Mouse (Mus musculus): ENCODE results near the gene Ikbkg. TPM values are rescaled to one million over a fixed set of nuclear protein-coding genes. Genes with fewer than 3 reads are reported as not detected.
"Not testable (repeated sequence)": the region's sequence is repeated elsewhere in the genome, so short reads cannot be mapped to it uniquely, and the experiment has no call there.

Ikbkg gene
- total and polyA plus RNA-seq, 3 experiments: 11.0 to 47.6 (median 39.7) TPM

DNA sequence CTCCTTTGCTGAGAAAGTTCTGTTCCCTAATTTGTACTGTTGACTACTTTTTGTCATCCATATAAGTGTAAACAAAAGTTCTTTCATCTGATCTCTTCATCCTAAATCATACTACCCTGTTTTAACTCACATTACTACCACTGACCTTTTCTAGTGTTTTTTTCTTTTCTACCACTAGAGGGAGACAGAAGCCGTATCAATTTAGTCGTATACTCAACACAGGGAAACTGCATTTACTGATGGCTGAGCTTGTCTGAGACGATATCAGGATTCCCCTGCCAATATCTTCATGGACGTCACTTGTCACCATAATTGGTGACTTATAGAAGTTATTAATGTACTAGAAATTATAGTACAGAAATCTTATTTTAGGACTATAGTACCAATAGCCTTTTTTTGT is 59.7 kb downstream of the Ikbkg start:
- DNase-seq: no peak

DNA sequence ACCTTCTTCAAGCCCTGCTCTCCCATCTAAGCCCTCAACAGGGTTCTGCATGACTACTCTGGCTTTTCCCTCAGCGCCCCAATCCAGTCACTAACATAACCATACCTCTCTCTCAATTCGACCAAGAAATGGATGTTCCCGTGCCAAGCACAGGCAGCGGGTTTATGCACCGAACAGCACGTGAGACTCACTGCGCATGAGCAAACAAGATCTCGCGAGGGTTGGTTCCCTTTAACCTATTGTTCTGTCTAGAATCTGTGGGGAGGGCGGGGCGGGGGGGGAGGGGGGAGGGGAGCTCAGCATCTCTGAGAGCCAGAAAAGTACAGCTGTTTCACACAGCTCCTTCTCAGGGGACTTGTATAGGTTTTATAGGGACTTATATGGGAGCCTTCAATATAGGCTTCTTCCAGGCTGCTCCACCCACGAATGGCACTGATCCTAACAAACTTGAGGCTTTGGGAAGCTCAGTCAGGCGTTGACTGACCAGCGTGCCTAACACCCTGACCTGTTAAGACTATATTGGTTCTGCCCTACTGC is 88.3 kb downstream of the Ikbkg start, which contains the start of gene Gm6880:
Gene Gm6880, minus strand, starts transcription at position 51 of the 537 bp plus-strand sequence.
- intact Hi-C loops (cut with DNase I): not testable (repeated sequence)

More for the DNA sequence above, 59.7 kb downstream of the Ikbkg start:
- H3K27me3 ChIP-seq (ENCODE audit: control insufficient read depth, insufficient read depth, low read length): no peaks in the 10 kb centered on the region
- WGBS: 19% methylated on average over 4 of the region's 4 CpGs
- TF ChIP-seq CTCF (IDR thresholded peaks at IDR 0.05) (peak; percentile 84), EP300 (IDR thresholded peaks at IDR 0.05; ENCODE audit: insufficient read depth, low read depth, low read length) (no peak), POLR2A (IDR thresholded peaks at IDR 0.05; ENCODE audit: insufficient read depth, low read depth, low read length) (no peak)
- no peaks in the 10 kb centered on the region for H3K36me3 ChIP-seq (ENCODE audit: control insufficient read depth, insufficient read depth, low read length)
- intact Hi-C loops (cut with DNase I): no loop called here
- H3K4me3 ChIP-seq: no peak overlapping the region
- no peaks in the 10 kb centered on the region for H3K79me2 ChIP-seq (replicated peaks; ENCODE audit: control insufficient read depth, insufficient read depth, low read length)
- H3K27ac ChIP-seq: no peak overlapping the region
- no peaks in the 10 kb centered on the region for H3K4me1 ChIP-seq (ENCODE audit: control insufficient read depth, insufficient read depth, low read length)
- no peak overlapping the region for H3K9ac ChIP-seq (ENCODE audit: low read depth, low read length)

DNA sequence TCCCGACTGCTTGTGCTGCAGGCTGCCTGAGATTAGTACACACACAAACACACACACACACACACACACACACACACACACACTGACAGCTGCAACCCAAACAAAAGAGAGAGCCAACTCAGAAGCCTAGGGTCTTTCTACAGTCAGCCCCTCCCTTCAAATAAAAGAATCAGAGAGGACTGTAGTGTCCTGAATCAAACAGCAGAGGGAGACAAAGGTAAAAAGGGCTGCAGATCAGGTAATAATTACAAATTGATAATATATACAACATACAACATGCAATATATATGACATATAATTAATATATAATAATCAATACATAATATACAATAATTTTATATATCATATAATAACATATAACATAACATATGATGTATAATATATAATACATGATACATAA is 104.0 kb downstream of the Ikbkg start:
- H3K4me3 ChIP-seq: no peak overlapping the region
- H3K27me3 ChIP-seq (ENCODE audit: control insufficient read depth, insufficient read depth, low read length): no peaks in the 10 kb centered on the region
- H3K27ac ChIP-seq: no peak overlapping the region
- H3K9ac ChIP-seq (ENCODE audit: low read depth, low read length): no peak overlapping the region
- no peaks in the 10 kb centered on the region for H3K79me2 ChIP-seq (replicated peaks; ENCODE audit: control insufficient read depth, insufficient read depth, low read length)
- DNase-seq: no peak
- H3K4me1 ChIP-seq (ENCODE audit: control insufficient read depth, insufficient read depth, low read length): no peaks in the 10 kb centered on the region
- H3K36me3 ChIP-seq (ENCODE audit: control insufficient read depth, insufficient read depth, low read length): no peaks in the 10 kb centered on the region
- no peak for TF ChIP-seq POLR2A (IDR thresholded peaks at IDR 0.05; ENCODE audit: insufficient read depth, low read depth, low read length)
- peak; percentile 48 for TF ChIP-seq CTCF (IDR thresholded peaks at IDR 0.05)
- TF ChIP-seq EP300 (IDR thresholded peaks at IDR 0.05; ENCODE audit: insufficient read depth, low read depth, low read length): no peak
- intact Hi-C loops (cut with DNase I): no loop called here
- WGBS: 55% methylated on average over 1 of the region's 1 CpGs

More for the DNA sequence above, 88.3 kb downstream of the Ikbkg start, which contains the start of gene Gm6880:
- WGBS: 69% methylated on average over 13 of the region's 14 CpGs
- not testable (repeated sequence) for H3K9ac ChIP-seq (ENCODE audit: low read depth, low read length); H3K27me3 ChIP-seq (ENCODE audit: control insufficient read depth, insufficient read depth, low read length); H3K79me2 ChIP-seq (replicated peaks; ENCODE audit: control insufficient read depth, insufficient read depth, low read length); H3K36me3 ChIP-seq (ENCODE audit: control insufficient read depth, insufficient read depth, low read length); H3K4me1 ChIP-seq (ENCODE audit: control insufficient read depth, insufficient read depth, low read length); H3K27ac ChIP-seq; DNase-seq; H3K4me3 ChIP-seq

Other genes with a start within 250 kb of the Ikbkg start
- gene Tex28, start 225.5 kb upstream of the Ikbkg start, total RNA-seq (2021): not detected
- gene Tex28, start 225.5 kb upstream of the Ikbkg start, polyA plus RNA-seq (2012; rRNA removed): not detected in 2 replicates
- gene Tktl1, start 216.0 kb upstream of the Ikbkg start, total RNA-seq (2021): not detected
- not detected in 2 replicates for gene Tktl1, start 216.0 kb upstream of the Ikbkg start, polyA plus RNA-seq (2012; rRNA removed)
- 100 to 1,000 TPM in 1 of 2 experiments, 10 to 100 TPM in 1; 87.4 to 104 TPM for gene Flna, start 143.5 kb upstream of the Ikbkg start, total RNA-seq (2021)
- 218 and 243 TPM in 2 replicates for gene Flna, start 143.5 kb upstream of the Ikbkg start, polyA plus RNA-seq (2012; rRNA removed)
- gene Emd, start 138.6 kb upstream of the Ikbkg start, total RNA-seq (2021): 10 to 100 TPM; 33.8 to 37.6 TPM
- 49.5 and 75.7 TPM in 2 replicates for gene Emd, start 138.6 kb upstream of the Ikbkg start, polyA plus RNA-seq (2012; rRNA removed)
- 100 to 1,000 TPM; 200 to 274 TPM for gene Rpl10, start 122.5 kb upstream of the Ikbkg start, total RNA-seq (2021)
- gene Rpl10, start 122.5 kb upstream of the Ikbkg start, polyA plus RNA-seq (2012; rRNA removed): 593 and 754 TPM in 2 replicates
- gene Taz, start 111.4 kb upstream of the Ikbkg start, total RNA-seq (2021): 10 to 100 TPM; 45.6 to 47.4 TPM
- gene Taz, start 111.4 kb upstream of the Ikbkg start, polyA plus RNA-seq (2012; rRNA removed): 93.5 and 103 TPM in 2 replicates
- gene Dnase1l1, start 111.0 kb upstream of the Ikbkg start, total RNA-seq (2021): 10 to 100 TPM; 15.4 to 19.7 TPM
- gene Dnase1l1, start 111.0 kb upstream of the Ikbkg start, polyA plus RNA-seq (2012; rRNA removed): 21.2 and 33.2 TPM in 2 replicates
- gene Atp6ap1, start 96.2 kb upstream of the Ikbkg start, total RNA-seq (2021): 100 to 1,000 TPM; 131 to 132 TPM
- gene Atp6ap1, start 96.2 kb upstream of the Ikbkg start, polyA plus RNA-seq (2012; rRNA removed): 240 and 378 TPM in 2 replicates
- 10 to 100 TPM; 63.1 to 71.6 TPM for gene Gdi1, start 88.3 kb upstream of the Ikbkg start, total RNA-seq (2021)
- 121 and 191 TPM in 2 replicates for gene Gdi1, start 88.3 kb upstream of the Ikbkg start, polyA plus RNA-seq (2012; rRNA removed)
- 10 to 100 TPM; 24.6 to 24.9 TPM for gene Fam50a, start 80.3 kb upstream of the Ikbkg start, total RNA-seq (2021)
- 7.1 and 10.2 TPM in 2 replicates for gene Fam50a, start 80.3 kb upstream of the Ikbkg start, polyA plus RNA-seq (2012; rRNA removed)
- 1 to 10 TPM in 1 of 2 experiments, under 1 TPM in 1; 0.65 to 1.0 TPM for gene Plxna3, start 64.2 kb upstream of the Ikbkg start, total RNA-seq (2021)
- 4.7 and 5.6 TPM in 2 replicates for gene Plxna3, start 64.2 kb upstream of the Ikbkg start, polyA plus RNA-seq (2012; rRNA removed)
- gene Lage3, start 39.7 kb upstream of the Ikbkg start, total RNA-seq (2021): 10 to 100 TPM; 24.4 to 32.0 TPM
- gene Lage3, start 39.7 kb upstream of the Ikbkg start, polyA plus RNA-seq (2012; rRNA removed): 38.5 and 44.6 TPM in 2 replicates
- gene Ubl4a, start 20.1 kb upstream of the Ikbkg start, total RNA-seq (2021): 10 to 100 TPM; 68.5 to 79.2 TPM
- gene Ubl4a, start 20.1 kb upstream of the Ikbkg start, polyA plus RNA-seq (2012; rRNA removed): 58.1 and 93.7 TPM in 2 replicates
- 1 to 10 TPM; 5.1 to 5.8 TPM for gene Slc10a3, start 19.9 kb upstream of the Ikbkg start, total RNA-seq (2021)
- gene Slc10a3, start 19.9 kb upstream of the Ikbkg start, polyA plus RNA-seq (2012; rRNA removed): 10.4 and 12.6 TPM in 2 replicates
- 10 to 100 TPM; 16.6 to 21.5 TPM for gene Fam3a, start within 50 bp of the Ikbkg start, total RNA-seq (2021)
- 29.8 and 32.4 TPM in 2 replicates for gene Fam3a, start within 50 bp of the Ikbkg start, polyA plus RNA-seq (2012; rRNA removed)
- 1 to 10 TPM; 6.5 to 7.1 TPM for gene G6pdx, start 35.9 kb downstream of the Ikbkg start, total RNA-seq (2021)
- gene G6pdx, start 35.9 kb downstream of the Ikbkg start, polyA plus RNA-seq (2012; rRNA removed): 13.1 and 13.9 TPM in 2 replicates
- not detected for gene Gm6880, start 88.1 kb downstream of the Ikbkg start, total RNA-seq (2021)
- not detected in 2 replicates for gene Gm6880, start 88.1 kb downstream of the Ikbkg start, polyA plus RNA-seq (2012; rRNA removed)
- not detected for gene Olfr1326-ps1, start 181.6 kb downstream of the Ikbkg start, total RNA-seq (2021)
- gene Olfr1326-ps1, start 181.6 kb downstream of the Ikbkg start, polyA plus RNA-seq (2012; rRNA removed): not detected in 2 replicates
- not detected for gene Olfr1325, start 199.4 kb downstream of the Ikbkg start, total RNA-seq (2021)
- not detected in 2 replicates for gene Olfr1325, start 199.4 kb downstream of the Ikbkg start, polyA plus RNA-seq (2012; rRNA removed)